Mouse (Mus musculus): Measurements from ENCODE around the gene Gm36176. TPM values are rescaled to one million over a fixed set of nuclear protein-coding genes. Genes with fewer than 3 reads are reported as not detected.

Gm36176 gene
- total RNA-seq (2023), result not detected

GRCm38 (mm10) chr10:77846503-77846902 lies at the start of gene Gm36176:
TSS of gene Gm36176 (plus strand) at chr10:77846803.

GRCm38 (mm10) chr10:77798921-77799508 lies 47.6 kb upstream of the Gm36176 start, which contains the start of gene Gm19668:
TSS of gene Gm19668 (minus strand) at chr10:77799133.

GRCm38 (mm10) chr10:77811743-77812142 lies 34.9 kb upstream of the Gm36176 start, which contains the start of gene Gm9507:
TSS of gene Gm9507 (minus strand) at chr10:77811843.

DNA sequence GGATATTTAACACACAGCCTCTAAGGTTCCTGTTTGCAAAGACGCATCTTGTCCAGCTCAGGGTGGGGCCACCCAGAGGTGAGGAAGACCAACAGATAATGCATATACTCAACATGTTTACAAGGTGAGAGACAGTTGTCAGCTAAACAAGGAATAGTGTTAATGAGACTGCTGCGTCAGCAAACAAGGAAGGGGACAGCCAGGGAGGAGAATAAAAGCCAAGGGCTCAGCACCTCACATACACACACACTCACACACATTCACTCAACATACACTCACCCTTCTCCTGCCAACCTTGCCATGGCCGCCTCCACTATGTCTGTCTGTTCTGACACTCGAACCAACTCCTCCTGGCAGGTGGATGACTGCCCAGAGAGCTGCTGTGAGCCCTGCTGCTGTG lies 32.2 kb upstream of the Gm36176 start, which contains the start of gene Gm2696:
Gm2696 (plus strand) TSS at position 301 of the 400 bp plus-strand sequence.

GRCm38 (mm10) chr10:77826951-77827350 lies 19.7 kb upstream of the Gm36176 start, which contains the start of gene Krtap10-4:
TSS of gene Krtap10-4 (minus strand) at chr10:77827095.

DNA sequence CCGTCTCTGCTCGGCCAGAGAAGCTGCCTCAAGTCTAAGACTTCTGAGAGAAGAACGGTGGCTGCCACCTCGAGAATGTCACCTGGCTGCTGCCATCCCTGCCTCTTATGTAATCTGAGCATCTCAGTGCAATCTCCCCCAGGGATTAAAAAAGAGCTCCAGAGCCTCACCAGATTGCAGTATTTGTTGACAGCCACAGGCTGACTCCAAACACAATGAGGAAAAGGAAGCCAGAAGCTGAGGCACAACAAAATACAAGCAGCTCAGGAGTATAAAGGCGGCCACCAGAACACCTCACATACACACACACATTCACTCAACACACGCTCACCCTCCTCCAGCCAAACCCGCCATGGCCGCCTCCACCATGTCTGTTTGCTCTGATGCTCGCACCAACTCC lies 11.0 kb upstream of the Gm36176 start, which contains the start of gene Krtap10-10:
Krtap10-10 (plus strand) TSS at position 301 of the 400 bp plus-strand sequence.

DNA sequence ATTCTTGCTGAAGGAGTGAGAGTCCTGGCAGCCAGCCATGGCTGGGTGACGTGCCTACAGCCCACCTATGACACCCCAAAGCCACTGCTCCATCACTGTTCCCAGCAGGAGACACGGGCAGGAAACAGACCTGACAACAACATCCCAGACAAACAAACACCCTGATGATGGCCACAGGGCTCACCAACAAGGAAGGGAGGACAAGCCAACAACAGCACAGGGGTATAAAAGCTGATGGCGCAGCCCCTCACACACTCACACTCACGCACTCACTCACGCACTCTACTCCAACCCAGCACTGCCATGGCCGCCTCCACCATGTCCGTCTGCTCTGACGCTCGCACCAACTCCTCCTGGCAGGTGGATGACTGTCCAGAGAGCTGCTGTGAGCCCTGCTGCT lies 6.0 kb downstream of the Gm36176 start, which contains the start of gene Gm10318:
Gm10318 (plus strand) TSS at position 301 of the 400 bp plus-strand sequence.

GRCm38 (mm10) chr10:77861675-77862074 lies 15.1 kb downstream of the Gm36176 start, which contains the start of gene Gm3285:
TSS of gene Gm3285 (plus strand) at chr10:77861975.

Other genes with a start within 250 kb of the Gm36176 start
- 61.4 TPM for gene Sumo3, start 240.7 kb upstream of the Gm36176 start, total RNA-seq (2023)
- gene Gm49325, start 240.6 kb upstream of the Gm36176 start, total RNA-seq (2023), result not detected
- 36.8 TPM for gene Ube2g2, start 224.5 kb upstream of the Gm36176 start, total RNA-seq (2023)
- 0.44 TPM for gene Tspear, start 160.2 kb upstream of the Gm36176 start, total RNA-seq (2023)
- gene Gm19402, start 156.0 kb upstream of the Gm36176 start, total RNA-seq (2023), result not detected
- not detected for gene Gm9508, start 149.6 kb upstream of the Gm36176 start, total RNA-seq (2023)
- not detected for gene Gm10272, start 140.2 kb upstream of the Gm36176 start, total RNA-seq (2023)
- gene Gm10024, start 135.3 kb upstream of the Gm36176 start, total RNA-seq (2023), result not detected
- not detected for gene Gm10142, start 131.0 kb upstream of the Gm36176 start, total RNA-seq (2023)
- not detected for gene Krtap12-1, start 126.2 kb upstream of the Gm36176 start, total RNA-seq (2023)
- not detected for gene Gm10100, start 120.3 kb upstream of the Gm36176 start, total RNA-seq (2023)
- not detected for gene Gm18596, start 104.2 kb upstream of the Gm36176 start, total RNA-seq (2023)
- gene Gm9736, start 95.4 kb upstream of the Gm36176 start, total RNA-seq (2023), result not detected
- gene Gm3233, start 87.1 kb upstream of the Gm36176 start, total RNA-seq (2023), result not detected
- gene Gm3238, start 75.5 kb upstream of the Gm36176 start, total RNA-seq (2023), result not detected
- not detected for gene Gm7138, start 69.9 kb upstream of the Gm36176 start, total RNA-seq (2023)
- not detected for gene Gm3250, start 64.3 kb upstream of the Gm36176 start, total RNA-seq (2023)
- not detected for gene Gm7137, start 58.6 kb upstream of the Gm36176 start, total RNA-seq (2023)
- not detected for gene Gm9639, start 51.7 kb upstream of the Gm36176 start, total RNA-seq (2023)
- gene Gm19668, start 47.7 kb upstream of the Gm36176 start, total RNA-seq (2023), result not detected
- gene Gm9507, start 35.0 kb upstream of the Gm36176 start, total RNA-seq (2023), result not detected
- not detected for gene Gm2696, start 32.1 kb upstream of the Gm36176 start, total RNA-seq (2023)
- gene Krtap10-4, start 19.7 kb upstream of the Gm36176 start, total RNA-seq (2023), result not detected
- not detected for gene Krtap10-10, start 10.9 kb upstream of the Gm36176 start, total RNA-seq (2023)
- not detected for gene Gm10318, start 6.1 kb downstream of the Gm36176 start, total RNA-seq (2023)
- gene Gm3285, start 15.2 kb downstream of the Gm36176 start, total RNA-seq (2023), result not detected
- gene Lrrc3, start 55.7 kb downstream of the Gm36176 start, total RNA-seq (2023), result not detected
- 3.9 TPM for gene Trpm2, start 123.8 kb downstream of the Gm36176 start, total RNA-seq (2023)
- 6.7 TPM for gene 1810043G02Rik, start 131.7 kb downstream of the Gm36176 start, total RNA-seq (2023)
- gene Pfkl, start 163.3 kb downstream of the Gm36176 start, total RNA-seq (2023), result 111 TPM
- gene Dnmt3l, start 195.1 kb downstream of the Gm36176 start, total RNA-seq (2023), result not detected
- not detected for gene Aire, start 196.8 kb downstream of the Gm36176 start, total RNA-seq (2023)
- gene Icosl, start 222.5 kb downstream of the Gm36176 start, total RNA-seq (2023), result 14.0 TPM